Mouse (Mus musculus) heart, postnatal 0 days (tissue): Measurements from ENCODE around the gene Kdm1a. TPM values are rescaled to one million over a fixed set of nuclear protein-coding genes. Genes with fewer than 3 reads are reported as not detected.

Experiments
- ATAC-seq: fragments of 200-750 bp; cut with Nextera tagmentation; 2 replicates; pipeline ENCODE4 v1.8.0; 2017; ENCODE audit warnings: low read depth, moderate number of reproducible peaks, moderate library complexity; ENCODE audit not compliant: insufficient read depth
- DNase-seq: peaks from one replicate; pipeline ENCODE4 v3.0.0-alpha.2; 2016; ENCODE audit warnings: low spot score
- H3K27ac ChIP-seq: fragments of 300-500 bp; sonication (generic); 2 replicates; pipeline ENCODE4 v1.5.1; 2014; ENCODE audit warnings: low read depth, mild to moderate bottlenecking
- H3K27me3 ChIP-seq: fragments of 300-500 bp; sonication (generic); 2 replicates; pipeline ENCODE4 v1.6.1; 2014; ENCODE audit warnings: low read length, mixed read lengths; ENCODE audit not compliant: control insufficient read depth, insufficient read depth
- H3K36me3 ChIP-seq: fragments of 300-500 bp; sonication (generic); replicated peaks from 2 replicates; pipeline ENCODE4 v1.6.1; 2014; ENCODE audit warnings: low read length, mixed read lengths; ENCODE audit not compliant: control insufficient read depth, insufficient read depth
- H3K4me1 ChIP-seq: fragments of 300-500 bp; sonication (generic); 2 replicates; pipeline ENCODE4 v1.6.1; 2014; ENCODE audit warnings: antibody characterized with exemption; ENCODE audit not compliant: control insufficient read depth, insufficient read depth
- H3K4me2 ChIP-seq: fragments of 300-500 bp; sonication (generic); 2 replicates; pipeline ENCODE4 v1.6.1; 2014; ENCODE audit warnings: low read depth, mild to moderate bottlenecking, low read length, moderate library complexity
- H3K4me3 ChIP-seq: fragments of 300-500 bp; sonication (generic); 2 replicates; pipeline ENCODE4 v1.5.1; 2014; ENCODE audit warnings: low read depth, low read length
- H3K9ac ChIP-seq: fragments of 300-500 bp; sonication (generic); replicated peaks from 2 replicates; pipeline ENCODE4 v1.6.1; 2014; ENCODE audit warnings: low read depth, low read length, mixed read lengths
- H3K9me3 ChIP-seq: fragments of 300-500 bp; sonication (generic); replicated peaks from 2 replicates; pipeline ENCODE4 v1.6.1; 2016; ENCODE audit warnings: low read length; ENCODE audit not compliant: control insufficient read depth
- CTCF ChIP-seq: IDR thresholded peaks from 2 replicates; pipeline ENCODE4 v1.5.1; 2016; ENCODE audit warnings: antibody characterized with exemption, control low read depth, low read depth
- EP300 ChIP-seq: IDR thresholded peaks from 2 replicates; pipeline ENCODE4 v1.6.1; 2016; ENCODE audit warnings: antibody characterized with exemption, low read depth
- WGBS: fragments of 180-500 bp; shearing (Covaris S2); extraction: QIAGEN DNeasy Blood & Tissue Kit; methylation state at CpG from one replicate; pipeline ENCODE4 v1.1.7; 2014; 5-methylcytosine and 5-hydroxymethylcytosine counted together
- polyA plus RNA-seq: library from polyadenylated mRNA; unstranded; fragments of >200 nt; fragmentation: Nextera tagmentation; extraction: Ambion mirVana; gene quantifications from 2 replicates; pipeline ENCODE4 v1.2.1, GENCODE M21; 2015
- total RNA-seq: library from RNA; depleted of rRNA; stranded (reverse); fragments of >200 nt; gene quantifications from 2 replicates; pipeline ENCODE4 v1.2.3, GENCODE M21; 2014; ENCODE audit warnings: low replicate concordance

Kdm1a gene
- total and polyA plus RNA-seq, 2 experiments from 2014 or later, result 17.0 to 48.2 TPM

DNA sequence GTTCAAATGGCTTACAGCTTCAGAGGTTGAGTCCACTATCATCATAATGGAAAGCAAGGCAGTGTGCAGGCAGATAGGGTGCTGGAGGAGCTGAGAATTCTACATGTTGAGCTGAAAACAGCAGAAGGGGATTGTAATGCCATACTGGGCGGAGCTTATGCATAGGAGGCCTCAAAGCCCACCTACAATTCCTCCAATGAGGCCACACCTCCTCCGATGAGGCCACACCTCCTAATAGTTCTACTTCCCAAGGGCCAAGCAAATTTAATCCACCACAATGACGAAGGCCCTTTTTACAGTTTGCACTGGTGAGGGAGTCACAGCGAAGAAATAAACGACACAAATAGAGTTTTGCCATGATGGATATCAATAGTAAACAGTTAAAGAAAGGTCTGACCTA is 34.0 kb upstream of the Kdm1a start:
- no peaks in the 10 kb centered on the region for H3K9me3 ChIP-seq
- no peak overlapping the region for H3K4me3 ChIP-seq
- H3K4me2 ChIP-seq, result no peak overlapping the region
- DNase-seq, result no peak
- TF ChIP-seq CTCF, result no peak
- TF ChIP-seq EP300, result no peak
- H3K9ac ChIP-seq, result no peak overlapping the region
- peaks cover 39% of the 10 kb centered on the region for H3K27me3 ChIP-seq
- H3K27ac ChIP-seq, result no peak overlapping the region
- 57% methylated on average over 5 of the region's 5 CpGs for WGBS
- peaks cover 10% of the 10 kb centered on the region for H3K4me1 ChIP-seq
- ATAC-seq, result no peak
- no peaks in the 10 kb centered on the region for H3K36me3 ChIP-seq

DNA sequence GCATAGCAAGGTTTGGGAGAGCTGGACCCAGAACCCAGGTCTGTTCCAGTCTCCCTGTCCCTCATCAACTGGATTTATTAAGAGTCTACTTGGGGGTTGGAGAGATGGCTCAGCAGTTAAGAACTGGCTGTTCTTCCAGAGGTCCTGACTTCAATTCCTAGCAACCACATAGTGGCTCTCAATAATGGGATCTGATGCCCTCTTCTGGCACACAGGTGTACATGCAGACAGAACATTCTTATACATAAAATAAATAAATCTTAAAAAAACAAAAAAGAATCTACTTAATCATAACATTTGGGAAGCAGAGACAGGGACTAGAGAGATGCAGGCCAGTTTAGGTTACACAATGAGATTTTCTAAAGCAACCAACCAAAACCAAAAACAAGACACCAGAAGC is 33.5 kb upstream of the Kdm1a start:
- H3K4me3 ChIP-seq, result no peak overlapping the region
- no peaks in the 10 kb centered on the region for H3K9me3 ChIP-seq
- no peak overlapping the region for H3K27ac ChIP-seq
- H3K9ac ChIP-seq, result no peak overlapping the region
- H3K27me3 ChIP-seq, result peaks cover 39% of the 10 kb centered on the region
- no peak for ATAC-seq
- no peak for TF ChIP-seq CTCF
- TF ChIP-seq EP300, result no peak
- peaks cover 10% of the 10 kb centered on the region for H3K4me1 ChIP-seq
- H3K36me3 ChIP-seq, result no peaks in the 10 kb centered on the region
- DNase-seq, result no peak
- no peak overlapping the region for H3K4me2 ChIP-seq

DNA sequence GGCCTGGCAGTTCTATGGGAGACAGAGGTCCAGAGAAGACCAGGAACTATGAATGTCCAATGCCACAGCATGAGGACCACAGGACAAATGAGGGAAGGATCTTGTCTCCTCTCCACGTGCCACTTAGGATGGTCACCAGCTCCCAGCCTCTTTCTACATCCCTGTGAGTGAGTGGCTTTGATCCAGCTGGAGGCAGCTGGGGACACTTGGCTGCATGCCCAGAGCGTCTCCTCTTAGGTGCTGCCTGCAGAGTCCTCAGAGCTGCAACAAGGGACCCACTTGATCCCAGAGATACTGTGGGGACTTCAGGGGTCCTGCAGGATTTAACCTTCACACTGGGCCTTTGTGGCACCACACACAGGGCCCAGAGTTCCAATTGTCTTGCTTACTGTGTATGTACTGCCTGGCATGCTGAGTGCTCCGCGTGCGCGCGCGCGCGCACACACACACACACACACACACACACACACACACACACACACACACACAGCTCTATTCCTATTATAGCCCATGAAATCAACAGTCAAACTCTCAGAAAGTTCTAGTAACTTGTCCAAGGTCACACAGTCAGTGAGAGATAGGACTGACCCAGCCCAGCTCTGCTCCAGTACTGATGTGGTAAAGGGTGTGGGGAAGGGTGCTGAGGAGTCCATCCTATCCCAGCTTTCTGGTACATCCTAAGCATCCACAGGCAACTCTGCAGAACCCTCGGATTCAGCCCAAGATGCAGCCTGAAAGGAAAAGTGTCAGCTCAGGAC is 28.9 kb upstream of the Kdm1a start:
- TF ChIP-seq EP300 (no peak), CTCF (no peak)
- H3K27ac ChIP-seq, result no peak overlapping the region
- DNase-seq, result peak; percentile 72
- H3K9ac ChIP-seq, result no peak overlapping the region
- no peaks in the 10 kb centered on the region for H3K9me3 ChIP-seq
- ATAC-seq, result peak; percentile 90
- no peaks in the 10 kb centered on the region for H3K36me3 ChIP-seq
- H3K27me3 ChIP-seq, result peaks cover 13% of the 10 kb centered on the region
- H3K4me3 ChIP-seq, result no peak overlapping the region
- no peak overlapping the region for H3K4me2 ChIP-seq
- H3K4me1 ChIP-seq, result no peaks in the 10 kb centered on the region; the same call in 1 of the 2 replicates
- 77% methylated on average over 11 of the region's 11 CpGs for WGBS

DNA sequence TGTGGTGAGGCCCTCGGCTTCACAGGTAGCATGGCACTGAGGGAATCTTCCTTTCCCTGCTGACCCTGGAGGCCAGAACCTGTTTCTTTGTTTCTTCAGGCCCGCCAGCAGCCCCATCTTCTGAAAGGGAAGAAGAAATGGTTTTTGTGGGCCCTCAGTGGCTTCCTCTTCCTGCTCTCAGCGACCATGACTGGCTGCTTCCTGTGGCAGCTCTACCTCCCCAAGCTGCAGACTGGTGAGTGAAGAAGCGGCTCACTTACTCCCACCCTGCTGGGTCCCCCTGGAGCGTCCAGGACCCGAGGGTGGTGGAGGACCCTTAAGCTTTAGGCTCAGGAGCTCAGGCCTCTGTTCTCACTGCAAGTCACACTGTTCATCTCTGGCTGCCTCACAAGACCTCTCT is 24.1 kb upstream of the Kdm1a start:
- Histone ChIP-seq H3K27me3 (peaks cover 14% of the 10 kb centered on the region; the same call in 1 of the 2 replicates), H3K9me3 (no peaks in the 10 kb centered on the region), H3K4me3 (no peak overlapping the region), H3K4me1 (no peaks in the 10 kb centered on the region; the same call in 1 of the 2 replicates), H3K4me2 (no peak overlapping the region), H3K9ac (no peak overlapping the region), H3K36me3 (no peaks in the 10 kb centered on the region), H3K27ac (no peak overlapping the region)
- no peak for TF ChIP-seq CTCF
- no peak for TF ChIP-seq EP300
- no peak for ATAC-seq
- 62% methylated on average over 6 of the region's 6 CpGs for WGBS
- no peak for DNase-seq

- DNase-seq (no peak), ATAC-seq (no peak)
- Histone ChIP-seq H3K9me3 (no peaks in the 10 kb centered on the region), H3K4me3 (no peak within 1 kb of the TSS), H3K27me3 (peaks cover 14% of the 10 kb centered on the region; the same call in 1 of the 2 replicates), H3K9ac (no peak within 1 kb of the TSS), H3K36me3 (no peaks in the 10 kb centered on the region), H3K27ac (no peak within 1 kb of the TSS), H3K4me1 (no peaks in the 10 kb centered on the region), H3K4me2 (no peak within 1 kb of the TSS)
- no peak for TF ChIP-seq EP300
- no peak for TF ChIP-seq CTCF
- 30% methylated on average over 6 of the region's 6 CpGs for WGBS
These were observed 19.9 kb upstream of the Kdm1a start, which contains the start of gene Lactbl1 for GRCm38 (mm10) chr4:136622388-136622787. Gene Lactbl1, plus strand, starts transcription at chr4:136622621.

DNA sequence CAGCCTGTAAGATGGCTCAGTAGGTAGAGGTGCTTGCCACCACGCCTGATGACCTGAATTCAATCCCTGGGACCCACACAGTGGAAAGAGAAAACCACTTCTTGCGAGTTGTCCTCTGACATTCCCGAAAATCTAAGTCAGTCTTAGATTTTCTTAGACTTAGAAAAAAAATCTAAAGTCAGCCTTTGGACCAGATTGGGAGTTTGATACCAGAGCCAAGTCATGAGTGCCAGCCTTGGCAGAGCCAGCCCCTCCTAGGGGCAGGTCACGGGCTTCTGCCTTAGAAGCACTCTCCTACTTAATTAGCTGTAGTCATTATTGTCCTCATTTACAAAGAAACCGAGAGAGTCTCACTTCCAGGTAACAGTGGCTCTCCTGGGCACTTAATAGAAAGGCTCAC is 19.4 kb upstream of the Kdm1a start:
- no peak for DNase-seq
- no peak for TF ChIP-seq CTCF
- TF ChIP-seq EP300, result no peak
- 52% methylated on average over 5 of the region's 5 CpGs for WGBS

More for the DNA sequence above, 19.4 kb upstream of the Kdm1a start:
- Histone ChIP-seq H3K27ac (no peak overlapping the region), H3K4me2 (no peak overlapping the region), H3K27me3 (peaks cover 14% of the 10 kb centered on the region; the same call in 1 of the 2 replicates), H3K36me3 (no peaks in the 10 kb centered on the region), H3K4me1 (no peaks in the 10 kb centered on the region), H3K9ac (no peak overlapping the region), H3K4me3 (no peak overlapping the region), H3K9me3 (no peaks in the 10 kb centered on the region)
- ATAC-seq, result no peak
